Mouse (Mus musculus): Measurements from ENCODE around the gene Tbc1d22a.

Gene Tbc1d22a

DNA sequence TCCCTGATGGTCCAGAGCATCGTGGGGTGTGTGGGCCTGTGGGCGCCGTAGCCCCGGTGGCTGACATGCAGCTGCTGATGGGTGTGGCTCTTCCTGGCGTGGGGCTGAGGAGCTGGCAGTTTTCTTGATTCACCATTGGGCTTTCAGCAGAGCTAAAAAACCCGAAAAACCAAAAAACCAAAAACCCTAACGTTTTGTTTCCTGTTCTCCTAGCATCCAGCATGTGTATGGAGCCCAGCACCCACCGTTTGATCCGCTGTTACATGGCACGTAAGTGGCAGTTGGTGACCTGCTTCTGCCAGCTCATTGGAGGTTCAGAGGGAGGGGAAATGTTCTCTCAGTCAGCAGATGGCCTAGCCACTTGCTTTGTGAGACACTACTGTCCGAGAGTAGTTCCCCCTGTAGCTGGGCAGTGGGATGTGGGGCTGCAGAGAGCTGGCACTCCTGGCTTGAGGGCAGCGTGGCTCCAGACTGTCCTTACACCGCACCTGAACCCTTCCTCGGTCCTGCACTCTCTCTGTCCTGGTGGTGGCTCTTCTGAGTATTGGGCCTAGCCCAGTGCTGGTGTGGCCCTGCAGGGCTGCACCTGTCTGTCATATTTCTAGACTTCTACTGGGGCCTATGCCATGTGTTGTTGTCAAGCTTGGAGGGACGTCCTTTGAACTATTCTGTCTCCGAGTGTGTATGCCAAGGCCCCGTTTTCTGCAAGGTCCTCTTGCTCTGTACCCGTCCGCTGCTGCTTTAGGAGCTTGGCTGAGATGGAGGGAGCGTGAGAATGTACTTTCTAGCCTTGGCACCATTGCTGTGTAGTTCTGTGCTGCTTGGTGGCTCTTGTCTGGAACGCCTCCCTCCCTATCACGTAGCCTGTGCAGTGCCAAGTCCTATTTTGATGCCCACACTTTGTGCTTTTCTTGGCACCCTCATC is 20.5 kb downstream of the Tbc1d22a start:
- DNase-seq (ENCODE audit: low spot score in 2 of 2) = peak; percentile 43 to 48

DNA sequence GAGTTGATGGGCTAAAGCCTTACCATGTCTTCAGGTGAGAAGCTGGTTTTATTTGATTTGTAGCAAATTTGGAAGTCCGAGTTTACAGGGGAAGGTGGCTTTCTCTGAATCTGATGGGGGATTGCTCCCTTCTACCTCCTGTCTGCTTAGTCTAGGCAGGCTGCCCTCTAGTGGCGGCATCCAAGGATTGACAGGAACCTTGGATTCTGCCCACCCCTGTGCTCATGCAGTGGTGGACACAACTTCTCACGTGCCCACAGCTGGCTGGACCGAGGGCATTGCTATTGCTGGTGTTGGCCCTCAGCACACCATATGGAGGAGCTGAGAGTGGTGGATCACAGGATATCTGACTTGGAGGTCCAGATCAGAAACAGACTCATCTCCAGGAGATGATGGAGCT is 22.0 kb downstream of the Tbc1d22a start:
- DNase-seq (ENCODE audit: low spot score in 2 of 2) = peak; percentile 47 to 81

DNA sequence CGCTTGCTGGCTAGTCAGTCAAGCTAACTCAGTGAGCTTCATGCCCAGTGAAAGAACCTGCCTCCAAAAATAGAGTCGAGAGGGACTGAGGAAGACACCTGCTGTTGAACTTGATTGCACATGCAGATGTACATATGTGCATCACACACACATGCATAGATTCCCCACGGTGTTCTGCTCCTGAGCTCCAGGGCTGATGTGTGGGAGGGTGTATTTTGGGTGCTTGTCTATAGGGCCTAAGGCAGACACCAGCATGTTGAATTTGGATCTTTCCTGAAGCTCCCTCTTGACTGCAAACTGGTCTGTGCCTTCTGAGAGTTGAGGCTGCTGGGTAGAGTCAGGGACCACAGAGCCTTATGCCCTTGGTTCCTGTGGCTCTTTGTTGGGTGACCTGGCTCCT is 23.8 kb downstream of the Tbc1d22a start:
- no peak for DNase-seq (ENCODE audit: low spot score in 2 of 2)

DNA sequence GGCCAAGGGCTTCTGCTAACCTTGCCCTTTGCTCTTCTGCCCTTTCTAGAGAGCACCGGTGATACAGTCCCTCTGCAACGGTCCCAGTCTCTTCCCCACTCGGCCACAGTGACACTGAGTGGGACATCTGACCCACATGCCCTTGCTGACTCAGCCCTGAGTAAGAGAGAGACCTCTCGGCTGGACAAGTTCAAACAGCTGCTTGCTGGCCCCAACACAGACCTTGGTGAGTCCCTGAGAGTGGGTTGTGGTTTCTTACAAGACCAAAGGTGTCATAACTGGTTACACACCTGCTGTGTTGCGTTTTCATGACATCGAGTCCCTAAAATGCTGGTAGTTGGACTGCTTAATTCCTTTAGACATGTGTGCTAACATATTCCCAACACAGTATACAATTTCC is 24.8 kb downstream of the Tbc1d22a start:
- no peak for DNase-seq (ENCODE audit: low spot score in 2 of 2)

DNA sequence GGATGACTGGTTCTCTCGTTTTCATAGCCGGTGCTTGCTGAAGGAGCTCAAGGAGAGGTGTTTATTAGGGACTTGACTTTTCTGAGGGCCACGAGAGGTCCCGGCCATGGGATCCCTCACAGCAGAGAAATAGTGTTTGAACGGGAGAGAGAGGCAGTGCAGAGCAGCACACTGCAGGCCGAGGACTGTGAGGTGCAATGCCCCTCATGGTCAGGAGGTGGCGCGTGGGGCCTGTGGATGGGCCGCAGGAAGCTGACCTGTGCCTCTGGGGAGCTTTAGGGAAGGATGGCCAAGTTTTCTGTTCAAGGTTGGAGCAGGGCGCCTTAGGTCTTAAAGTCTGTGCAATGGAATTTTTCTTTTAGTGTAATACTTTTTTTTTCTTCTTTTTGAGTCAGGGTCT is 25.5 kb downstream of the Tbc1d22a start:
- peak; percentile 35 to 65 for DNase-seq (ENCODE audit: low spot score in 2 of 2)

DNA sequence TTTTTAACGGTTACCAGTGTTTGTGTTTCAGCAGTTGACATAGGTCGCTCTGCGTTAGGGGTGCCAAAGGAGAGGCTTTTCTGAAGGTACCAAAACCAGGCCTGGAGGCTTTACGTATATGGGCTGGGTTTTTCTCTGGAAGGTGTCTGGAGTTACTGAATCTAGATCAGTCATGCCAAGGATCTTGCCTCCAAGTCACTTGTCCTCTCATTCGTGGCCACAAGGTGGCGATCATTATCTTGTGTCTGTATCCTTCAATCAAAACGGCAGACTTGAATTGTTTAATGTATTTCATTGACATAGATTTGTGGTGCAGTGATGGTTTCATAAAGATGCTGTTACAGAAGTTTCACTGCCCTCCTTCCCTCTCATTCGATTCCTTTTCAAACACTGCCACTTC is 29.4 kb downstream of the Tbc1d22a start:
- DNase-seq (ENCODE audit: low spot score in 2 of 2) = peak; percentile 36 to 73

DNA sequence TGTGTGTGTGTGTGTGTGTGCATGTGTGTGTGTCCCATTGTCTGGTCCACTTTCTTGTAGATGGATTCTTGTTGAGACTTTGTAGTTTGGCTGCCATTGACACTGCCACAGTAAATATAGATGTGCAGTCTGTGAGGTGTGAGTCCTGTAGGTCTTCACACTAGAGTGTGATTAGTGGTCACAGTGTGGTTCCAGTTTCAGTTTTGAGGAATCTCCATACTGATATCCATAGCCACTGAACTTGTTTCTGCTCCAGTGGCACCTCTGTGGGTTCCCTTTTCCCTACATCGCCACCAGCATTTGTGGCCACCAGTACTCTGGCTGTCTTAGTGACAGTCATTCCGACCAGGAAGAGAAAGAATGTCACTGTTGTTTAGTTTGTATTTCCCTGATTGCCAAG is 30.1 kb downstream of the Tbc1d22a start:
- no peak for DNase-seq (ENCODE audit: low spot score in 2 of 2)

DNA sequence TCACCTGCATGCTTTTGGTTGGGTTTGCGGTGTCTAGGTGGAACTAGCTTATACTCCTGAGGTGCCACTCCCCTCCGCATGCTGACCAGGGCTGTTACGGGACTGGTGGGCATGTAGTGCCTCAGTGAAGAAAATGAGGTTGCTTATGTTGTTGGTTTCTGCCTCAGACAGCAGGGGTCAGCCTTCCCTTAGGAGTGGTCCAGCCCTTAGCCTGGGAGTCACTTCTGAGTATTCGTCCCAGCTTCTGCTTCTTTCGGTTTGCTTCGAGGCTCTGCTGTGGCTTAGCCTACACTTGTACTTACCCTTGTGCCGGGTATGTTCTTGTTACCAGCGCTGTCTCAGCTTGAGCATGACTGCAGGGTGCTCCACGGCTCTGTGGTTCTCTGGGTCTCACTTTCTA is 36.0 kb downstream of the Tbc1d22a start:
- DNase-seq (ENCODE audit: low spot score in 2 of 2) = peak; percentile 52 to 68

DNA sequence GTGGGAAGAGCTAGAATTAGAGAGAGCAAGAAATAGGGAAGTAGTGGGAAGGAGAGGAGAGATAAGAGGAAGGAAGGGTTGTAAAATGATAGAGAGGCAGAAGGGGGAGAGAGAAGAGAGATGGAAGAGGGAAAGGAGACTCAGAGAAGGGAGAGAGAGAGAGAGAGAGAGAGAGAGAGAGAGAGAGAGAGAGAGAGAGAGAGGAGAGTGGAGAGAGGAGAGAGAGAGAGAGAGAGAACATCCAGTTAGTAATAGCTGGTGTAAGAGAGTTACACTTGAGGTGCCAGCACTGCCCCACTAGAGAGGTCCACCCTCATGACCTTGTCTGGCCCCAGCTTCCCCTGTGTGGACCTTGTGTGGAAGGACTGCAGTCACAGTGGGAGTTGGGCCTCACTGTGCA is 37.9 kb downstream of the Tbc1d22a start:
- DNase-seq (ENCODE audit: low spot score in 2 of 2) = no peak

DNA sequence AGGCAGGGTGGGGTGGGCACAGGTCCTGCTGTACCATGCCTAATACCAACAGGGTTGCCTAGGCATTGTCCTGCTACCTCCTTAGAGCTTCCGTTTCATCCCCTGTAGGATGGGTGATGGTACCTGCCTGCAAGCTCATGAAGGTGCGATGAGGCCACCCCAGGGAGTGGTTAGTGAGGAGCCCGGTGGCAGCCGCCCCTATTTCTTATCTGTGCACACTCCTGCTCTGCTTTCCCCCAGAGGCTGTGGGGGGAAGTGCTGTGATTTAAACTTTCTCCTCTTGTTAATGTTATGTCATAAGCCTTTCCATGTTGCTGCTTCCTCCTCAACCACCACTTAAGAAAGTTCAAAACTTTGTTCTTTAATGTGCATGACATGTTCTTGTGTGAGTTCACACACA is 38.4 kb downstream of the Tbc1d22a start:
- peak in 1 of 2 experiments; percentile 34 for DNase-seq (ENCODE audit: low spot score in 2 of 2)

DNA sequence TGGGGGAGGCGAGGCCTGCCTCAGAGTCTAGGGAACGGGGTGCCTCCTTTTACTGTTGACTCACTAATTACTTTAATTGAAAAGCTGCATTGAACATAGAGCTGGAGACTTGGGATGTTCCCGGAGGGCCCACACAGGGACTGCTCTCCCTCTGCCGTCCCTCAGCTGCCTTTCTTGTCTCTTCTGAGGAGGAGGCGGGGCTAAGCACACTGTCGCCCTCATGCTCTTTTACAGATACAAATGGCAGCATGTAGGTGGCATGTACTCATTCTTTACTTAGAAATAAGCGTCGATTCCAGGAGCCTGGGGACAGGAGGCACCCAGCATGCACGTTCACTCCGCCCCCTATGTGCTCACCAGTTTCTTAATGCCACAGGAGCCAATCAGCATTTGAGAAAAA is 39.2 kb downstream of the Tbc1d22a start:
- no peak for DNase-seq (ENCODE audit: low spot score in 2 of 2)

DNA sequence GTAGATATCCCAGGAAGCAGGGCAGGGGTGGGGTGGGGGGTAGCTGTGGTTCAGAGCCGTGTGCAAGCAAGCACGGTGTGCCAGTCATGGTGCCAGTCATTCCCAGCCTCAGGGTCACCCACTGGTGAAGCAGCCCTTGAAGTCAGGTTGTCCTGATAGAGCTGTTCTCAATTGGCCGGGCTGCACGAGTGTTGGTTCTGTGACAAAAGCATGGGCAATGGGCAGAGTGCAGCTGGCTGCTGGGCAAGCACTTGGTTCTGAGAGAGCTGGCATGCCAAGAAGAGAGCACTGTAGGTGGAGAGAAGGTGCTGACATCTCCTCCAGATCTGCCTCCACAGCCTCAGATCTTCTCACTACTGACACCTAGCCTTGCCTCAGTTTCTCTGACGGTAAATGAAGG is 41.9 kb downstream of the Tbc1d22a start:
- no peak for DNase-seq (ENCODE audit: low spot score in 2 of 2)

DNA sequence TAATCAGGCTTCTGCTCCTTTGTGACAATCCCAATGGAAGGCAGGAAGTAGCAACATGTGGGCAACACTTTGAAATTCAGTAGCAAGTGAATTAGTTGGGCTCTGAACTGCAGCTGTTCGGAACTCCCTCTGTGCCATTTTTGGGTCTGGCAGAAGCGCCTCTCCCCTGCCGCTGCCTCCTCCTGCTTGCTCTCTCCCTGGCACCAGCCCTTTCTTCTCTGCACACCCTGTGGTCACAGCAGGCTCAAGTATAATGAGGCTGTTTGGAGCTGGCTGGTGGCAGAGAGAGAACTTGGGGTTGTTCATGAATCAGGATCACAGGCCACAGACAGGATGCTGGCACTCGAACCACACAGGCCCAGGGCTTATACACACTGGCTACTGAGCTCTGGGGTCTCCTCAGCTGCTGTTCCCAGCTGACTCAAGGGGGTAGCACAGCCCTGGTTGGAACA is 42.5 kb downstream of the Tbc1d22a start:
- no peak for DNase-seq (ENCODE audit: low spot score in 2 of 2)

DNA sequence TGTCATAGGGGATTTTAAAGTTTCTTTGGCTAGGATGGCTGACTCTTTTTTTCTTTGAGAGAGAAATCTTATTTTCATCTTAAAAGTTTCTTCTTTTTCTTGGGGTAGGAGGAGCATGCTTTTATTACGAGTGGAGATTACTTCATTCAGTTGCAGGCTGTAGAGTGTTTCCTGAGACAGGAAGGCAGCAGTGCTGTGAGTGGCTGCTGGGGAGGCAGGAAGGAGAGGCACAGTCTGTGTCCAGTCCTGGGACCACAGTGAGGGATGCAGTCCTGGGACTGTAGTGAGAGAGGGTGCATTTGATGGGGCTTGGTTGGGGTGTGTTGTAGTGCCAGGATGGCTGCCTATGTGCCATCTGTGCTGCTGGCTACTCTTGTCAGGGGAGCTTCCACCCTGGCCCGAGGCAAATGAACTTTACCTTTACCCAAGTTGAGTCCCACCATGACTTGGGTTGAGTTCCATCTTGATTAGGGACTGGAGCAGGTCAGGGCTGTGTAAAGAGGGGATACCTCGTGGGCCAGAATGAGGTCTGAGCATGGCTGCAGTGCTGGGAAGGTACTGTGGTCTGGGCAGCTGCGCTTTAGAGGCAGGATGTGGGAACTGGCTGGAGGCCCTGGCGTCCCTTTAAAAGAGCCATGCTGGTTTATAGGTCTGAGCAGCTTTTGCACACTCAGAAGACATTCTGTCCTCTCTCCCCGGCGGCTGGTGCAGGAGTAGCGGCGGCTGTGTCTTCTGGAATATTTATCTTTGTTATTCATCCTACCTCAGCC is 43.8 kb downstream of the Tbc1d22a start:
- no peak for DNase-seq (ENCODE audit: low spot score in 2 of 2)

DNA sequence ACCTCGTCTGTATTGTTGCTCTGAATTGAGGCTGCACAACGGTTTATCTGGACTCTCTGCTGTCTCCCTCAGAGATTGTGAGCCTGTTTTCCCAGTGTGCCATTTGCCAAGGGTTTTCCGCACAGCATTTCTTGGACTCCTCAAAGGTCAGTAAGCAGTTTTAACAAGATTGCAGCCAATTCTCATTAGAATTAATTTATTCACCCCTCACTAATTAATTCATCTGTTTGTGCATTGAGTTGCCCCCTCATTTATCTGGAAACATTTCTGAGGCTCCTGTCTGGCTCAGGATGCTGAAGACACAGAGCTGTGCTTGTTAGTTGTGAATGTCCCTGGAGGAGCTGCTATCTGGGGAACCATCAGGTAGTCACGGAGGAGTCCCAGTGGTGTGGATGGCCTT is 45.0 kb downstream of the Tbc1d22a start:
- no peak for DNase-seq (ENCODE audit: low spot score in 2 of 2)

DNA sequence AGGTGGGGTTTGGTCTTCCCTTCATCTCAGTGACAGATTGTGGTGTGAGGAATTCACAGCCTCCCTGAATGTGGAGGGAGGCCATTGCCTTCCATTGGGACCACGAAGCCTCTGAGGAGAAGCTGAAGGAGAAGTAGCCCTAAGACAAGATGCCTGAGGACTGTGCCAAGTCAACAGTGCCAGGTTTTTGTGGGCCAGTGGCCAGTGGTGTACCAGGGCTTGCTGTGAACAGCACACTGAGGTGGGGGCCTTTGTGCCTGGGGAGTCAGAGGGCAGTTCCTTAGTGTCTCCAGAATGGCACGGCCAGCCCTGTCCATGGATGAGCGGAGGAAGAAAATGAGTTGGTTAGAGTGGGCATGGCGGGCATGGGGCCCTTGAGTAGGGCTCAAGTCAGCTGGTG is 45.9 kb downstream of the Tbc1d22a start:
- no peak for DNase-seq (ENCODE audit: low spot score in 2 of 2)

DNA sequence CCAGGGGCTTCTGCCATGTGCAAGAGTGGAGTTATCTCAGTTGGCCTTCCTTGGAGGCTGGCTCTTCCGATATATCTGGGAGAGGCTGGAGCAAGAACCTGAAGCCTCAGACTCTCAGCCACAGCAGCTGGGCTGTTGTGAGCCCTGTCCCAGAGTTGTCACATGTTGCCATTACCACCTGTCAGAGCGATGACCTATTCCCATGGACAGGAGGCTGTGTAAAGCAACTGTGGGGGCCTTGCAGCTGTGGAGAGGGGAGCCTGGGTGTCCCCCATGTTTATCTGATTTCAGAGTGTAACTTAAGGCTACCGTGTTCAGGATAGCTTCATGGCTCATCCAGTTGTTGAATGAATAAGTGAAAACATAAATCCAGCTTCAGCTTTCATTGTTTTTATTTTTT is 50.1 kb downstream of the Tbc1d22a start:
- no peak for DNase-seq (ENCODE audit: low spot score in 2 of 2)

DNA sequence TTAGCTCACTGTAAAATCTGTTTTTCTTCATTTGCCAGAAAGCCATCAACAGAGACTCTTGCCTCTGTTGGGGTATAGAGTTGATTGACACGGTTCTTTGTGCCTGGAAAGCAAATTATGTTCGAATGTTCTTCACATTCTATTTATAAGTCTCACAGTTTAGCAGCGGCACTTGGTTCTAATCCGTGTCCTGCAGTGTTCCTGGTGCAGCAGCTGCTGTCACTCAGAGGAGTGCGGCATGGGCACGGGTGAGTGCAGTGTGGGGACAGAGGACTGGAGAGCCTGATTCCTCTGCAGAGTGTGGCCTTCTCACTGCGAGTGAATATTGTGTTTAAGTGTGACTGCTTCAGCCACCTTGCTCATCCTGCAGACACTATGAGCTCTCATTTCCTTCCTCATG is 50.5 kb downstream of the Tbc1d22a start:
- no peak for DNase-seq (ENCODE audit: low spot score in 2 of 2)

DNA sequence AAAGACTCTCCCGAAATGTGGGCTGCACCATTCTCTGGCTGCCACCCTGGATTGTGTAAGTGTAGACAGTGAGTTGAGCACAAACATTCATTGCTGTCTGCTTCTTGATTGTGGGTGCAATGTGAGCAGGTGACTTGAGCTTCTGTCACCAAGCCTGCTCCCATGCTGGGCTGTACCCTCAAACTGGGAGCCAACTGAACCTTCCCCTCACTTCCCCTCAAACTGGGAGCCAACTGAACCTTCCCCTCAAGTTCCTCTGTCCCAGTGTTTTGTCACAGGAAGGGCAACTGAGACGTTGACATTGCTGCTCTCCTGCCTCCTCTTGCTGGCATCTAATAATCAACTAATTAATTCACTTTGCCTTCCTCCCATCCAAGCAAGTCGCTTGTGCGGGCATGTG is 52.7 kb downstream of the Tbc1d22a start:
- DNase-seq (ENCODE audit: low spot score in 2 of 2) = no peak

DNA sequence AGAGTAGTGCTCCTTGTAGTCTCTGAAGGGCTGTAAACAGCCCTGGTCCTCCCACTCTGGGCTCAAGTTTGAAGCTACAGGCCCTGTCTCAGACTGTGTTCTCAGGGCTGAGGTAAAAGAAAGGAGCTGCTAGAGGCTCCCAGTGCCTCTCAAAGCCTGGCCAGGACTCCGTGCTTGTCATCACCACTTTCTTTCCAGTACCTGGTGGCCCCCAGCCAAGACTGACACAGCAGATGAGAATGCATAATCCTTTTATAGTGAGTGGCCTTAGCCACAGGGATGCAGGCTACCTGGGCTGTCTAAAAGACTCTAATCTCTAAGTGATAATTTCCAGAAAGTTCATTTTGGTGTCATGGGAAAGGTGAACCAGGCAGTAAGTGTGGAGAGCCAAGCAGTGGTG is 54.3 kb downstream of the Tbc1d22a start:
- no peak for DNase-seq (ENCODE audit: low spot score in 2 of 2)

DNA sequence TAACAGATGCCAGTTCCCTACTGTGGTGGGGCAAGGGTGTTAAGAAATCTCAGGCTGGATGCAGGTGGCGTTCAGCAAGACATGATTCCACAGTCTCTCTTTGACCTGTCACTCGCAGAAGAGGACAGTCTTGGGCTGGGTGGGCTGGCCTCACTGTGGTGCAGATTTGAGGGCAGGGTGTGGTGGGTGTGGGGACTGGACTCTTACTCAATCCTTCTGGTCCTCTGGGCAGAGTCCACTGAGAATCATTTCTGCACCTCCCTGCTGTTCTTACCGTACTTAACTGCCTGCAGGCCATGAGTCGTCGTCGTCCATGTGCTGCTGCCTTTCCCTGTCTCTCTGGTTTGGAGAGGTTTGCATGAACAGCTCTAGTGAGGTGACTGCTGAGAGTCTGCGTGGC is 61.5 kb downstream of the Tbc1d22a start:
- DNase-seq (ENCODE audit: low spot score in 2 of 2) = no peak

DNA sequence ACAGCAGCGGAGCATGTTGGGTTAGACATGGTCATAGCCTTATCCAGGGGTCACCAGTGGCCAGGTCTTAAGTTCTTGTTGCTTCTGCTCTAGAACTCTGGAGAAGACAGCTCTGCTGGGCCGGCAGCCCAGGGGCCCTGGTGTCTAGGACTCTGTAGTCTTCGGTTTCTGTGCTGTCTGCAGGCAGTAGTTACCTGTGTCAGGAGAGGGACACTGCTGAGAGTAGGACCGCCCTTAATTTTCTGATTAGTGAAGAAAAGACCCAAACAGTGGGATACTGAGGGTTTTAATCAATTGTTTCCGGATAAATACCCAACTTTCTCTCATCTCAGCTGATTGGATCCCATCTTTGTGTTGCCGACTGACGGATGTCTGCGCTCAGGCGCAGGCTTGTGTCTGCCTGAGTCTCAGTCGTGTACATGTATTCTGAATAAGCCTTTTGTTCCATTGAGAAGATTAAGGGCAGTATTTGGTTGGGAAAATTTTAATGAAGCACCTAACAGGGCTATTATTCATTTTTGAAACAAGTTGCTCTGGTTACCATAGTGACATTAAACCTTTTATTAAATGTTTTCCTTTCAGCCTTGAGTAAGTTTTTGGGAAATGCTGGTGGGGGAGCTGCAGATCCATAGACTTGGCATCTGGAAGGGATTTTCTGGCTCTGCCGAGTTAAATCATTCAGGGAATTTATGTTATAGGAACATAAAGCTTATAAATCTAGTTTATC is 62.4 kb downstream of the Tbc1d22a start:
- DNase-seq (ENCODE audit: low spot score in 2 of 2) = no peak
